Mouse (Mus musculus): ENCODE results near the gene Atrip.

Atrip gene

GRCm38 (mm10) chr9:109073661-109074573 lies at the start of gene Atrip:
TSS of gene Atrip (minus strand) at chr9:109074124.
- DNase-seq = peak; percentile 95

GRCm38 (mm10) chr9:109123266-109123665 lies 49.3 kb upstream of the Atrip start:
- no peak for DNase-seq

GRCm38 (mm10) chr9:109122553-109123085 lies 48.7 kb upstream of the Atrip start:
- peak; percentile 43 for DNase-seq

GRCm38 (mm10) chr9:109120956-109121355 lies 47.0 kb upstream of the Atrip start:
- no peak for DNase-seq

- DNase-seq = no peak
These were observed 45.6 kb upstream of the Atrip start for GRCm38 (mm10) chr9:109119571-109119970.

- no peak for DNase-seq
These were observed 44.2 kb upstream of the Atrip start for GRCm38 (mm10) chr9:109118106-109118505.

- DNase-seq = no peak
These were observed 42.3 kb upstream of the Atrip start for GRCm38 (mm10) chr9:109116205-109116604.

GRCm38 (mm10) chr9:109114871-109115270 lies 40.9 kb upstream of the Atrip start:
- no peak for DNase-seq

- DNase-seq = no peak
These were observed 40.4 kb upstream of the Atrip start for GRCm38 (mm10) chr9:109114276-109114675.

- DNase-seq = no peak
These were observed 39.4 kb upstream of the Atrip start for GRCm38 (mm10) chr9:109113331-109113730.

GRCm38 (mm10) chr9:109111591-109111990 lies 37.7 kb upstream of the Atrip start:
- DNase-seq = no peak

GRCm38 (mm10) chr9:109111101-109111500 lies 37.2 kb upstream of the Atrip start:
- DNase-seq = no peak

GRCm38 (mm10) chr9:109110240-109110639 lies 36.3 kb upstream of the Atrip start:
- DNase-seq = no peak

GRCm38 (mm10) chr9:109107341-109107740 lies 33.4 kb upstream of the Atrip start:
- no peak for DNase-seq

- DNase-seq = no peak
These were observed 31.7 kb upstream of the Atrip start for GRCm38 (mm10) chr9:109105648-109106047.

- no peak for DNase-seq
These were observed 31.1 kb upstream of the Atrip start for GRCm38 (mm10) chr9:109105011-109105410.

GRCm38 (mm10) chr9:109104083-109104482 lies 30.2 kb upstream of the Atrip start:
- DNase-seq = no peak

GRCm38 (mm10) chr9:109103250-109103649 lies 29.3 kb upstream of the Atrip start:
- no peak for DNase-seq

GRCm38 (mm10) chr9:109102541-109102940 lies 28.6 kb upstream of the Atrip start:
- no peak for DNase-seq

GRCm38 (mm10) chr9:109101933-109102445 lies 28.1 kb upstream of the Atrip start:
- no peak for DNase-seq

- no peak for DNase-seq
These were observed 26.5 kb upstream of the Atrip start for GRCm38 (mm10) chr9:109100307-109100928.

GRCm38 (mm10) chr9:109098969-109099368 lies 25.0 kb upstream of the Atrip start:
- DNase-seq = no peak

GRCm38 (mm10) chr9:109098366-109098765 lies 24.4 kb upstream of the Atrip start:
- DNase-seq = no peak

- no peak for DNase-seq
These were observed 23.9 kb upstream of the Atrip start for GRCm38 (mm10) chr9:109097831-109098230.

Data from embryo, embryonic 11 days (tissue).